Mouse (Mus musculus) adrenal gland, postnatal 10 days (tissue): ENCODE data around the gene Sac3d1. TPM values are rescaled to one million over a fixed set of nuclear protein-coding genes. Genes with fewer than 3 reads are reported as not detected.

ENCODE experiments used
- DNase-seq: peaks from one replicate; pipeline ENCODE4 v3.0.0; 2021; ENCODE audit warnings: mixed read lengths
- total RNA-seq, 2 experiments: library from RNA; stranded (reverse); gene quantifications; 2 replicates each; pipeline ENCODE4 v1.2.3; 2021

Sac3d1 gene
- total RNA-seq, 2 experiments from 2014 or later: 15.9 to 17.2 TPM

- DNase-seq: no peak
Measured at GRCm38 (mm10) chr19:6121761-6122160, 3.3 kb upstream of the Sac3d1 start.

- DNase-seq: no peak
Measured at GRCm38 (mm10) chr19:6118677-6119185, 281 bp upstream of the Sac3d1 start.

GRCm38 (mm10) chr19:6117346-6117985 lies 984 bp downstream of the Sac3d1 start:
- no peak for DNase-seq

GRCm38 (mm10) chr19:6116113-6116850 lies 2.2 kb downstream of the Sac3d1 start:
- DNase-seq: peak; percentile 82

- DNase-seq: no peak
Measured at GRCm38 (mm10) chr19:6113116-6113515, 5.3 kb downstream of the Sac3d1 start.

GRCm38 (mm10) chr19:6105586-6105985 lies 12.9 kb downstream of the Sac3d1 start, which contains the start of gene Naaladl1:
Gene Naaladl1, plus strand, starts transcription at chr19:6105782.
- no peak for DNase-seq

GRCm38 (mm10) chr19:6104476-6104875 lies 14.0 kb downstream of the Sac3d1 start:
- DNase-seq: no peak

- no peak for DNase-seq
Measured at GRCm38 (mm10) chr19:6102169-6102853, 16.1 kb downstream of the Sac3d1 start.

- DNase-seq: no peak
Measured at GRCm38 (mm10) chr19:6101186-6101585, 17.3 kb downstream of the Sac3d1 start.

GRCm38 (mm10) chr19:6097847-6098246 lies 20.6 kb downstream of the Sac3d1 start:
- DNase-seq: no peak

- no peak for DNase-seq
Measured at GRCm38 (mm10) chr19:6094119-6094518, 24.3 kb downstream of the Sac3d1 start, which contains the start of gene AC131692.1. Gene AC131692.1, plus strand, starts transcription at chr19:6094419.

- DNase-seq: no peak
Measured at GRCm38 (mm10) chr19:6088841-6089240, 29.6 kb downstream of the Sac3d1 start.

GRCm38 (mm10) chr19:6085417-6085879 lies 33.0 kb downstream of the Sac3d1 start:
- DNase-seq: peak; percentile 77

- DNase-seq: peak; percentile 97
Measured at GRCm38 (mm10) chr19:6084478-6085248, 33.8 kb downstream of the Sac3d1 start, which contains the start of the genes Zfpl1 and Cdca5. Gene Zfpl1, minus strand, starts transcription at chr19:6084956. Gene Cdca5, plus strand, starts transcription at chr19:6084983.

GRCm38 (mm10) chr19:6082156-6082555 lies 36.3 kb downstream of the Sac3d1 start, which contains the start of gene Gm28374:
Gene Gm28374, minus strand, starts transcription at chr19:6082256.
- DNase-seq: no peak

- DNase-seq: no peak
Measured at GRCm38 (mm10) chr19:6079983-6080480, 38.4 kb downstream of the Sac3d1 start, which contains the start of gene Tmem262. Gene Tmem262, plus strand, starts transcription at chr19:6080033.

GRCm38 (mm10) chr19:6076564-6077393 lies 41.7 kb downstream of the Sac3d1 start, which contains the start of gene Vps51:
Gene Vps51, minus strand, starts transcription at chr19:6077231.
- peak; percentile 90 for DNase-seq

- DNase-seq: no peak
Measured at GRCm38 (mm10) chr19:6073889-6074288, 44.6 kb downstream of the Sac3d1 start.

- DNase-seq: no peak
Measured at GRCm38 (mm10) chr19:6071261-6071660, 47.2 kb downstream of the Sac3d1 start.

- DNase-seq: no peak
Measured at GRCm38 (mm10) chr19:6070571-6071250, 47.7 kb downstream of the Sac3d1 start.
